Mouse (Mus musculus): ENCODE data around the gene Tob1.

Gene Tob1

GRCm38 (mm10) chr11:94198405-94199146 lies 12.7 kb upstream of the Tob1 start:
- no peak for ATAC-seq (ENCODE audit: low TSS enrichment)

- no peak for ATAC-seq (ENCODE audit: low TSS enrichment)
These were observed 11.5 kb upstream of the Tob1 start for GRCm38 (mm10) chr11:94199771-94200170.

- ATAC-seq (ENCODE audit: low TSS enrichment), result no peak
These were observed 10.8 kb upstream of the Tob1 start for GRCm38 (mm10) chr11:94200422-94200821.

- ATAC-seq (ENCODE audit: low TSS enrichment), result no peak
These were observed 9.1 kb upstream of the Tob1 start for GRCm38 (mm10) chr11:94202106-94202505.

- no peak for ATAC-seq (ENCODE audit: low TSS enrichment)
These were observed 8.2 kb upstream of the Tob1 start for GRCm38 (mm10) chr11:94203066-94203465.

- ATAC-seq (ENCODE audit: low TSS enrichment), result peak; percentile 9; the same call in 1 of the 2 replicates
These were observed 4.7 kb upstream of the Tob1 start for GRCm38 (mm10) chr11:94206398-94207114.

GRCm38 (mm10) chr11:94208811-94209675 lies 2.2 kb upstream of the Tob1 start:
- no peak for ATAC-seq (ENCODE audit: low TSS enrichment)

- peak; percentile 1; the same call in 1 of the 2 replicates for ATAC-seq (ENCODE audit: low TSS enrichment)
These were observed 1.5 kb upstream of the Tob1 start for GRCm38 (mm10) chr11:94209695-94210131.

- peak; percentile 64 for ATAC-seq (ENCODE audit: low TSS enrichment)
These were observed 815 bp upstream of the Tob1 start for GRCm38 (mm10) chr11:94210191-94211086.

GRCm38 (mm10) chr11:94211651-94212488 lies 616 bp downstream of the Tob1 start:
- ATAC-seq (ENCODE audit: low TSS enrichment), result peak; percentile 18; the same call in 1 of the 2 replicates

- ATAC-seq (ENCODE audit: low TSS enrichment), result no peak
These were observed 1.2 kb downstream of the Tob1 start for GRCm38 (mm10) chr11:94212489-94212836.

GRCm38 (mm10) chr11:94212997-94213396 lies 1.7 kb downstream of the Tob1 start:
- ATAC-seq (ENCODE audit: low TSS enrichment), result no peak

GRCm38 (mm10) chr11:94213735-94214594 lies 2.7 kb downstream of the Tob1 start:
- no peak for ATAC-seq (ENCODE audit: low TSS enrichment)

- ATAC-seq (ENCODE audit: low TSS enrichment), result no peak
These were observed 4.3 kb downstream of the Tob1 start for GRCm38 (mm10) chr11:94215581-94215980.

- ATAC-seq (ENCODE audit: low TSS enrichment), result no peak
These were observed 5.0 kb downstream of the Tob1 start for GRCm38 (mm10) chr11:94216247-94216646.

- peak; percentile 28; the same call in 1 of the 2 replicates for ATAC-seq (ENCODE audit: low TSS enrichment)
These were observed 10.0 kb downstream of the Tob1 start for GRCm38 (mm10) chr11:94221257-94221656.

GRCm38 (mm10) chr11:94223531-94223930 lies 12.3 kb downstream of the Tob1 start:
- ATAC-seq (ENCODE audit: low TSS enrichment), result no peak

- peak; percentile 71 for ATAC-seq (ENCODE audit: low TSS enrichment)
These were observed 14.7 kb downstream of the Tob1 start for GRCm38 (mm10) chr11:94225985-94226384.

GRCm38 (mm10) chr11:94228416-94228815 lies 17.2 kb downstream of the Tob1 start:
- ATAC-seq (ENCODE audit: low TSS enrichment), result no peak
